Mouse (Mus musculus) left cerebral cortex, postnatal 25 days (tissue): Measurements from ENCODE around the gene Dgkh. TPM values are rescaled to one million over a fixed set of nuclear protein-coding genes. Genes with fewer than 3 reads are reported as not detected.
A peak's percentile ranks its signal among the peaks of the same experiment; 100 is the strongest.

Experiments used
- DNase-seq, 2 experiments: peaks; one replicate each; pipeline ENCODE4 v3.0.0; 2022; ENCODE audit warnings: low spot score in 2 of 2, mixed read lengths in 1 of 2
- intact Hi-C: fragments of 180-260 bp; cut with DNase I; formaldehyde crosslinking; loops from one replicate; pipeline ENCODE4 v1.15.1; 2025
- total RNA-seq, 2 experiments: library from RNA; stranded (reverse); gene quantifications; 2 replicates each; pipeline ENCODE4 v1.2.3; 2021

The Dgkh gene
- total RNA-seq, 2 experiments from 2014 or later: 79.4 to 84.9 TPM

GRCm38 (mm10) chr14:78686701-78687100, 45.9 kb downstream of the Dgkh start:
- intact Hi-C loops: no loop called here
- no peak for DNase-seq

- intact Hi-C loops: no loop called here
- DNase-seq: no peak
Measured at GRCm38 (mm10) chr14:78684171-78684570, 48.4 kb downstream of the Dgkh start.

GRCm38 (mm10) chr14:78678981-78679380, 53.6 kb downstream of the Dgkh start:
- no peak for DNase-seq
- intact Hi-C loops: loop anchor here (2.0 to 10.0 kb wide), 4 partner anchors 33 to 626 kb away; partner anchors contain the start of genes Rgcc and Vwa8

GRCm38 (mm10) chr14:78677852-78678588, 54.6 kb downstream of the Dgkh start:
- peak; percentile 75 to 95 for DNase-seq
- intact Hi-C loops: loop anchor here (2.0 to 10.0 kb wide), 4 partner anchors 34 to 627 kb away; partner anchors contain the start of genes Rgcc and Vwa8

- DNase-seq: no peak
- intact Hi-C loops: loop anchor here (5.0 to 10.0 kb wide), 3 partner anchors 36 to 628 kb away; partner anchors contain the start of genes Rgcc and Vwa8
Measured at GRCm38 (mm10) chr14:78676457-78676856, 56.1 kb downstream of the Dgkh start.

- no peak for DNase-seq
- intact Hi-C loops: loop anchor here (5.0 to 10.0 kb wide), 3 partner anchors 38 to 630 kb away; partner anchors contain the start of genes Rgcc and Vwa8
Measured at GRCm38 (mm10) chr14:78674606-78675005, 58.0 kb downstream of the Dgkh start.

GRCm38 (mm10) chr14:78669986-78670385, 62.6 kb downstream of the Dgkh start:
- no peak for DNase-seq
- intact Hi-C loops: loop anchor here (2.0 to 10.0 kb wide), 2 partner anchors 55 to 635 kb away; partner anchors contain the start of gene Rgcc

GRCm38 (mm10) chr14:78668291-78668690, 64.3 kb downstream of the Dgkh start:
- intact Hi-C loops: loop anchor here (1.0 kb wide), 1 partner anchor 439 kb away; no protein-coding TSS in a partner anchor
- peak; percentile 83 to 90 for DNase-seq

GRCm38 (mm10) chr14:78667763-78668162, 64.8 kb downstream of the Dgkh start:
- DNase-seq: no peak
- intact Hi-C loops: loop anchor here (1.0 kb wide), 1 partner anchor 440 kb away; no protein-coding TSS in a partner anchor

GRCm38 (mm10) chr14:78662641-78663040, 69.9 kb downstream of the Dgkh start:
- DNase-seq: no peak
- intact Hi-C loops: no loop called here

GRCm38 (mm10) chr14:78661462-78661861, 71.1 kb downstream of the Dgkh start:
- intact Hi-C loops: no loop called here
- DNase-seq: no peak

GRCm38 (mm10) chr14:78658697-78659096, 73.9 kb downstream of the Dgkh start:
- intact Hi-C loops: no loop called here
- no peak for DNase-seq

- no peak for DNase-seq
- intact Hi-C loops: no loop called here
Measured at GRCm38 (mm10) chr14:78656832-78657626, 75.5 kb downstream of the Dgkh start.

- peak in 1 of 2 experiments; percentile 83 for DNase-seq
- intact Hi-C loops: no loop called here
Measured at GRCm38 (mm10) chr14:78654939-78655556, 77.5 kb downstream of the Dgkh start.

- intact Hi-C loops: no loop called here
- no peak for DNase-seq
Measured at GRCm38 (mm10) chr14:78654196-78654595, 78.4 kb downstream of the Dgkh start.

- intact Hi-C loops: no loop called here
Measured at GRCm38 (mm10) chr14:78653333-78653732, 79.2 kb downstream of the Dgkh start.

GRCm38 (mm10) chr14:78651696-78652095, 80.9 kb downstream of the Dgkh start:
- no peak for DNase-seq
- intact Hi-C loops: no loop called here

More at GRCm38 (mm10) chr14:78653333-78653732, 79.2 kb downstream of the Dgkh start:
- no peak for DNase-seq

GRCm38 (mm10) chr14:78650379-78651095, 82.0 kb downstream of the Dgkh start:
- peak in 1 of 2 experiments; percentile 73 for DNase-seq
- intact Hi-C loops: no loop called here
